Mouse (Mus musculus): ENCODE measurements around the gene Plg.
A peak's percentile ranks its signal among the peaks of the same experiment; 100 is the strongest.

Plg gene

DNA sequence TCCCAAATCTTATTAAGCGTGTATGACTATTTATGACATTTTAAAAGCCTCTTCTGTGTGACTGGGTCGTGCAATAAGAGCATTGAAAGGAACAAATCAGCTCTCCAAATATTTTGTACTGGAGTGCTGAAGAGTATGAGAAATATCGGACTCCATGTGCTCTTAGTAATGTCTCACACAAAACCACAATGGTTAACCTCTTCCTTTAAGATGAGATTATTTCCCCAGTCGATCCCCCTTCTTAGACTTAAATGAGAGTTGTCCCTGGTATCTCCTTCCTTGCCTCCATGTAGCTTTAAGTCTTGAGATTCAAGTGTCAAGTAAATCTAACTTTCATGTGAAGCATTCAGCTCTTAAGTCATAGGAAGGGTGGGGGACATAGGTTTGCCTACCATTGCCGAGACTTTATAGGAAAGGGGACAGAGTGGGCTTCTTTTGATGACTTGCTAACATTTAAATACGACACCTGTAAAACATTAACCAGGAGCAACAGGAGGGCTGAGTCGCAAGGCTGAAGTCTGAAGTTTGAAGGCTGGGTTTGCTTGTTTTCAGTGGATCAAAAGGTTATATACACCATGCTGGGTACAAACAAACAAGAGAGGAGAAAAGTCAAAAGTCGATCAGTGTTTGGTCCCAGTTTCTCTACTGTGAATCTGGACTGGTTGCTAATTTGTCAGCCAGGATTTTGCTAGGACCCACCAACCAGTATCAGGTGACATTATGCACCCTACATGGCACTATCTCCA lies 6.8 kb downstream of the Plg start:
- no peak for DNase-seq (ENCODE audit: low spot score in 2 of 2)

- no peak for DNase-seq (ENCODE audit: low spot score in 2 of 2)
Observed at GRCm38 (mm10) chr17:12387781-12388180, 9.4 kb downstream of the Plg start.

DNA sequence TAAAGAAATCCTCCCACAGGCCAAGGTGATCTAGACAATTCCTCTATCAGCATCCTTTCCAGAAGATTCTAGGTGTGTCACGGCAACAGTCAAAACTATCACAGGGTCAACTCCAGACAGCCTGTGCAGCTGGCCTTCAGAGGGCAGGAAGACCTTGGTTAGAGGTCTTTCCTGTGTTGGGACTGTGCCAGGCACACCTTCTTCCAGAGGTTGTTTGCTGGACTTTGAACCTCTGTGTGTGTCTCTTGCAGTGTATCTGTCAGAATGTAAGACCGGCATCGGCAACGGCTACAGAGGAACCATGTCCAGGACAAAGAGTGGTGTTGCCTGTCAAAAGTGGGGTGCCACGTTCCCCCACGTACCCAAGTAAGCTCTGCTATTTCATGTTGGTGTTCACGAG lies 9.8 kb downstream of the Plg start:
- no peak for DNase-seq (ENCODE audit: low spot score in 2 of 2)

DNA sequence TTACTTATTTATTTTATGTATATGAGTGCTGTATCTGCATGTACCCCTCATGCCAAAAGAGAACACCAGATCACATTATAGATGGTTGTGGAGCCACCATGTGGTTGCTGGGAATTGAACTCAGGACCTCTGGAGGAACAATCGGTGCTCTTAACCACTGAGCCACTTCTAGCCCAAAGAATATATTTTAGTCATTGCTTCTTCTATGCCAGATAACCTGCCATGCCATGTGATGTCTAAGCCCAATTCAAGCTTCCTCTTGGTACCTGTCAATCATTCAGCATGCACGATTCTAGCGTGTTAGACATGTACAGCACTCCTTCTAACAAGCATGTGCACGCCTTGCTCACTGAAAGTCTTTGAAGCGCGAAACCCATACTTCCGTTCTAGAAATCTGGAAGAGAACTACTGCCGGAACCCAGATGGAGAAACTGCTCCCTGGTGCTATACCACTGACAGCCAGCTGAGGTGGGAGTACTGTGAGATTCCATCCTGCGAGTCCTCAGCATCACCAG lies 17.8 kb downstream of the Plg start:
- DNase-seq (ENCODE audit: low spot score in 2 of 2) = no peak

DNA sequence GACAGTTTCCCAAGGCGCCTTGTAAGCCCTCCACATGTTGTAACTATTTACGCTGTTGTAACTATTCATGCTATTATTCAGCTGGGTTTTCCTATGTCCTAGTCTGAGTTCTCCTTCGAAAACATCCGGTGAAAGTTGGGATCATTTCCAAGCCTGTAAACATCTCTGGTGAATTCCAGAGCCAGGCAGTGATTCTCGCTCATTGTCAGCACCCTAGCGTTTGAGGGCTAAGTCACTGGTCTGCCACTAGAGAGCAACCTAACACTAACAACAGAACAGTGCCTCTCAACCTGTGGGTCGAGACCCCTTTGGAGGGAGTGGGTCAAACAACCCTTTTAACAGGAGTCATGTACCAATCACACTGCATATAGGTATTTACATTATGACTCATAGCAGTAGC lies 25.0 kb downstream of the Plg start:
- no peak for DNase-seq (ENCODE audit: low spot score in 2 of 2)

DNA sequence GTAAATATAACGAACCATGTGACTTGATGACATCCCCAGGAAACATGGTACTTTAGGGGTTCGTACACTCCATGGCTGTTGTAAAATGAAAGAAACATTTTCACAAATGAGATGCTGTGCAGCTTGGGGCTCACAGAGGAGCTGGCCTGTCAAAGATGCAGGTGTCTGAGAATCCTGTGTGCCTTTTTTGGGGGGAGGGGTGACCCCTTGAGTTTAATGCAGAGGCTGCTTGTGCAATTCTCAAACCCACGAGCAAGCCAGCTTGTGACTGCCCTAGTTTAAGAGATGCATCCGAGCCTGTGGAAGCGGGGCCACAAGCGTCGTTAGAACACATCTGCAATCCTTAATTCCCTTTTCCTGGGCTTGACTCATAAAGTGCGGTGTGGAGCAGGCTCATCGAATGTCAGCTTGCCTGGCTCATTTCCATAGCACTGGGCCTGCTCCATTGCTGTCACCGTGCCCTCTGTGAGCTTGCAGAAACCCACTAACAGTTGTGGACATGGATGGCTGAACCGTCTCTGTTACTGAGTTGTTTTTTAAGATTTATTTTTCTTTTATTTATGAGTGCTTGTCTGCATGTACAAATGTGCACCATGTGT lies 31.0 kb downstream of the Plg start:
- DNase-seq (ENCODE audit: low spot score in 2 of 2) = no peak

DNA sequence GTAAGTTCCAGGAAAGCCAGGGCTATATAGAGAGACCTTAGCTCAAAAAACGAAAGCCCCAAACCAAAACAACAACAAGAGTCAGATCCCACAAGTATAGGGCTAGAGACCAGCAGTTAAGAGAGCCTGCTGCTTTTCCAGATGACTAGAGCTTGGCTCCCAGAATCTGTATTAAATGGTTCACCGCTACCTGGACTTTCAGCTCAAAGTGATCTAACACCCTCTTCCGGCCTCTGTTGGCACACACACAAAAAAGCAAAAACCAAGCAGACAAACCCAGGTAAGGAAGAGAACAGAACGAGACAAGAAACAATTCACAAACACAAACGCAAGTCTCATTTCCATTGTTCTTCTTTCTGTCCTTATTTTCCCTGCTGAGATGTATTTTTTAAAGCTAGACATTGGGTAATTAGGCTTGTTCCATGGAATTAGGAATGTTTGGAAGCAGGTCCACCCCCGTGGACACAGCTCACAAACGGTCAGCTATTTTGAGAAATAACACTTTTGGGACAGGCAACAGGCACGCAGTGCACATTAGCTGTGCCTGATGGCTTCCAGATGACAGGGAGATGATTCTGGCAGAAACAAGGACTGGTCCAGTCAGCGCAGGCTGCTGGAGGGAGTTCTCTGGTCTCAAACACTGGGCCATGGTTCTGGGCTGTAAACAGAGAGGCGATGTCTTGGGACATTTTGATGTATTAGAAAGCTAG lies 33.9 kb downstream of the Plg start:
- no peak for DNase-seq (ENCODE audit: low spot score in 2 of 2)

DNA sequence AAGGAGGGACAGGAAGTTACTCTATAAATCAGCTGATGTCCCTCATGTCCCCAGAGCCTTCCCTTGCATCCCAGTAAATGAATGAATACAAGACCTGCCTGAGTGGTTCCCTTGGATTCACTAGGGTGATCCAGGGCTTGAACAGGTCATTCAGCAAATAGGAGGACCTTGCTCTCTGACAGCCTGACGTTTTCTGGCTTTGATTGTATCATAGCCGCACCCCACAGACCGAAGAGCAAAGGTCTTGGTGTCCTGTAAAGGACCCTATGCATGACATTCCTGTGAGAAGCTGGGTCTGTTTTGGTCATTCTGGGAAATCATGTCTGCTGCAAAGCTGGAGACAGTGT lies 34.5 kb downstream of the Plg start:
- DNase-seq (ENCODE audit: low spot score in 2 of 2) = no peak

DNA sequence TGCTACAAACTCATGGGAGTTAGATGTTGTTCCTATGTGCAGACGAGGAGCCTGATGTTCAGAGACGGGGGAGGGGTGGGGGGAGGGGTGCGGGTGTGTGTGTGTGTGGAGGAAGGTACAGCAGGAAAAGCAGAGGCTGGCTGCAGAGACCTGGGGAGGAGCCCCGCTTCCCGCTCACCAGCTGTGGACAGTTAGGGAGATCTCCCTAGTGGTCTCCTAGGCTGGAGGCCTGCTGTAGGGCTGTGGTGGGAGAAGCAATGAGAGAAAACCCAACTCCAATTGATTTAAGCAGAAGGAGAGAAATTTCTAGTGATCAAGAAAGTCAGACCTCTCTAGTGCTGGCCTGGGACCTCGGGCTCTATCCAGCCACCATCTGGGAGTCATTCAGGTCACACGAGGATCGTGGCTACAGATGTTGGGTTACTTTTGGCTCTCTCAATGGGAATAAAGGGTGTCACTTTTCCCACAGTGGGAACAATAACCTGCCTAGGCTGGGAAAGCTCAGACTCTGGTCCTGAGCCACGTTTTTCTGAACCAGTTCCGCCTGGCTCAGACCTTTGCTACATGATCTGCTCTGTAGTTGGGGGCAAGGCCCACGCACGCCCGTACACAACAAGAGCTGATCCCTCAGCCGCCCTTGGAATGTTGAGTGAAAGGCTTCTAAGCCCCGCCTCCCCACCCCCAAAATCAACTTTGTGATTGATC lies 36.8 kb downstream of the Plg start:
- no peak for DNase-seq (ENCODE audit: low spot score in 2 of 2)

GRCm38 (mm10) chr17:12415741-12416140 lies 37.3 kb downstream of the Plg start:
- DNase-seq (ENCODE audit: low spot score in 2 of 2) = no peak

DNA sequence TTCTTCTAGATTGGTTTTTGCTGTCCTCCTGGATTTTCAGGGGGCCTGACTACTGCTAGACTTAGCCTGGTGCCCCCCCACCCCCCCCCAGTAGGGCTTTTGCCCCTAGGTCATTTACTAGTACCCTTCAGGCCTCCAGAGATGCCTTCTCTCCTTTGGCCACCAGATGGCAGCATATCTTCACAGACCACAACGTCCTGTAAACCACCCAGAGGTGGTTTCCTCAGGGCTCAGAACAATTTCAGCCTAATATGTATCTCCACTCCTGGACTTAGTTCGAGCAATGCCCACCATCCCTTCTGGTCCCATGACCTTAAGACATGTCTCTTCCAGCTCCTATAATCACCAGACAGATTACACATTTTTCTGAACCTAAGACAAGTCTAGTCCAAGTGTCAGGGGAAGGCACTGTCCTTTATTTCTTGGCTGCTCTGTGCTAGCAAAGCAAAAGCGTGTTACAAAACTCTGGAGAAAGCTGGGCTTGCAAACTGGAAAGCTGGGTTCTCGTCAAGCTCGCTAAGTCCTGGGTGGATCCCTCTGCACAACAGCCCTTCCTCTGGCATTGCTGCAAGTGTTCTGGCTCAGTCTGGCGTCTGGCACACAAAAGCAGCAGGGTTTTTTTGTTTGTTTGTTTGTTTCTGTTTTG lies 38.0 kb downstream of the Plg start:
- peak; percentile 67 to 86 for DNase-seq (ENCODE audit: low spot score in 2 of 2)

- DNase-seq (ENCODE audit: low spot score in 2 of 2) = no peak
Observed at GRCm38 (mm10) chr17:12419491-12420079, 41.2 kb downstream of the Plg start.

DNA sequence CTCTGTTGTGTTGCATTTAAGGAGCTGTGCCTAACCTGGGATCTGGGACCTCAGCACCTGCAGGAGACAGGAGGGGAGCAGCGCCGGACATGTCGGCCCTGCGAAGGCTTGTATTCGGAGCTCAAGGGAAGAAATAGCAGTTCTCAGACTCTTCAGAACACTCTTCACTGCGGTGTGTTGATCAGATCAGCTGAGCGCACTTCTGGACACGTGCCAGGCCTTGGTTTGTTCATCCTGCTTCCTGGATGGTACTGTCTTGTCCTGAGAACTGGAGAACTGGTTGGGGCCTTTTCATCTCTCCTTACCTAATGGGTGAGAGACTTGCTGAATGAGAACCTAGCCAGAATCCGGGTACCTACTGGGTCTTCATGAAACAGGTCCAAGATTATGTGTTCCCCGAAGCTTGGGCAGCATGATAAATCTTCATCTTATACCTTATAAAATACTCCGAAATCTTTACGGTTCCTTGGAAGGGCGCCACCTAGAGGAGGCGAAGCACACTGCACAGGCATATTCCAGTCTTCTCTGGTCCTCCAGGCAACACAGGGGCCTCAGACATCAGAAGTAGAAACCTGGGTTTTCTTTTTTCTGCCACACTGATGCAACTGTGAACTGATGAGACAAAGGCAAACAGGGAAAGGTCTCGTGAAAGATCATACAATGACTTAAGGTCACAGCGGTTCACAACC lies 42.6 kb downstream of the Plg start:
- DNase-seq (ENCODE audit: low spot score in 2 of 2) = no peak

DNA sequence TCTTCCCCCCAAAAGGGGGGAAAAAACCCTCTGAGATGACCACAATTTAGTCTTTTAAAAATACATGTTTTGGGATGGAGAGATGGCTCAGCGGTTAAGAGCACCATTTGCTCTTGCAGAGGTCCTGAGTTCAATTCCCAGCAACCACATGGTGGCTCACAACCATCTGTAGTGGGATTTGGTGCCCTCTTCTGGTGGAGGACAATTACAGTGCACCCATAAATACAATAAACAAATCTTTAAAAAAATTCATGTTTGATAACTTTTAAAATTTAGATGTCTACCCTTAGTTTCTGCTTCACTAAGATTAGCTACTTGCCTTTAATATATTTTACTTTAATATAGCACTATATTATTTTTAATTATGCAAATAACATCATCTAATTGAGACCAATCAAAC lies 43.7 kb downstream of the Plg start:
- DNase-seq (ENCODE audit: low spot score in 2 of 2) = no peak

GRCm38 (mm10) chr17:12427156-12427555 lies 48.7 kb downstream of the Plg start:
- DNase-seq (ENCODE audit: low spot score in 2 of 2) = no peak

- DNase-seq (ENCODE audit: low spot score in 2 of 2) = no peak
Observed at GRCm38 (mm10) chr17:12428369-12428768, 50.0 kb downstream of the Plg start.

GRCm38 (mm10) chr17:12431707-12432106 lies 53.3 kb downstream of the Plg start:
- DNase-seq (ENCODE audit: low spot score in 2 of 2) = no peak

DNA sequence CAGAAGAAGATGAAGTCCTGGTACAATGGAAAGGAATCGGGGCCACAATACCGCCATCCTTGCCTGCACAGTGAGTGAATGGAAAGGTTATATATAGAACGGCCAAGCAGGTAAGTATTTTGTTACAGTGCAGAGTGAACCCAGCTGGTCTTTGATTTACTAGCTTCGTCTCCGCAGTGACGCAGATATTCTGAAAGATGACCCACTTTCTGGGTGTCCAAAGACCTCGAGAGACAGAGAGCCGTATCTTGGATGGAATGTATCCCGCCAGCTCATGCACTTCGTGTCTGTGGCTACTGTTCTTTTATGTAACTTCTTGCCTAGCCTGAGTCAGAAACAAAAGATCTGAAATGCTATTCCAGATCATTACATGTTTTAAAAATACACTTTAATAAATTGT lies 59.4 kb downstream of the Plg start:
- no peak for DNase-seq (ENCODE audit: low spot score in 2 of 2)

GRCm38 (mm10) chr17:12444561-12444960 lies 66.2 kb downstream of the Plg start:
- no peak for DNase-seq (ENCODE audit: low spot score in 2 of 2)

GRCm38 (mm10) chr17:12451234-12451633 lies 72.8 kb downstream of the Plg start:
- DNase-seq (ENCODE audit: low spot score in 2 of 2) = no peak
